Comparison of ENCODE assay signal across 29 mouse cellular contexts in the genomic region with DNA sequence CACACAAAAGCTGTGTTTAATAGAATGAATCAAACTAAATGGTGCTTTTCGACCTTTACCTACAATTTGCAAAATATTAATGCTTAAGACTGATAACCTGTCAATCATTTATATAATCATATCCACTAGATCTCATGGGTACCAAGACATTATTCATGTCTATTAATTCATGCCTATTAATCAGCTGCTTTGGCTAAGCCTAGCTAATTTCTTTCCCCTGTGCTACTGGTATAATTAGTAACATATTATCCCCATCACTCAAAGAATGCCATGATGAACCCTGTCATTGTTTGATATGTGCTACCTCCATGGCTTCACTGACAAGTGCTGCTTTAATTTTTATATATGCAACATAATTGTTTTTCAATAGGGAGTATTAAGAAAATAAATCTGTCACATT.
DNase-seq lines count a peak whose midpoint lies in the region; ATAC-seq lines count a peak whose summit lies in the region.
"Had no signal": no experiment of that assay in that cellular context is flagged by ENCODE, and none has a peak within 500 bp of the region (broad histone marks: within the 10 kb centered on the region; RNA-seq: fewer than 3 reads in every experiment).

No protein-coding gene starts in this region.

- H3K27me3 ChIP-seq in forebrain, embryonic 14.5 days (replicated peaks; ENCODE audit: control insufficient read depth, insufficient read depth, low read length) = no peaks in the 10 kb centered on the region
- H3K27me3 ChIP-seq in forebrain, embryonic 13.5 days = no peaks in the 10 kb centered on the region
- no peaks in the 10 kb centered on the region for H3K27me3 ChIP-seq in hindbrain, embryonic 13.5 days
- H3K27me3 ChIP-seq in hindbrain, embryonic 10.5 days (ENCODE audit: insufficient read depth, poor library complexity, severe bottlenecking) = no peaks in the 10 kb centered on the region
- H3K27me3 ChIP-seq in midbrain, embryonic 15.5 days (replicated peaks) = no peaks in the 10 kb centered on the region
- no peaks in the 10 kb centered on the region for H3K27me3 ChIP-seq in midbrain, embryonic 16.5 days (ENCODE audit: control insufficient read depth, insufficient read depth, low read depth, low read length)
- H3K27me3 ChIP-seq: CH12.LX; embryonic facial prominence, embryonic 13.5 days; embryonic facial prominence, embryonic 15.5 days; forebrain, embryonic 12.5 days; Patski had no signal

- H3K4me1 ChIP-seq in forebrain, embryonic 14.5 days (ENCODE audit: control insufficient read depth, insufficient read depth, low read length) = no peaks in the 10 kb centered on the region
- H3K4me1 ChIP-seq in forebrain, embryonic 13.5 days = no peaks in the 10 kb centered on the region
- no peaks in the 10 kb centered on the region for H3K4me1 ChIP-seq in hindbrain, embryonic 13.5 days (replicated peaks)
- no peaks in the 10 kb centered on the region for H3K4me1 ChIP-seq in hindbrain, embryonic 10.5 days (replicated peaks)
- no peaks in the 10 kb centered on the region for H3K4me1 ChIP-seq in midbrain, embryonic 15.5 days
- H3K4me1 ChIP-seq in midbrain, embryonic 16.5 days (ENCODE audit: control insufficient read depth, insufficient read depth, low read length) = no peaks in the 10 kb centered on the region
- H3K4me1 ChIP-seq: embryonic facial prominence, embryonic 13.5 days; embryonic facial prominence, embryonic 15.5 days; forebrain, embryonic 10.5 days; forebrain, embryonic 12.5 days had no signal

- H3K4me3 ChIP-seq in forebrain, embryonic 14.5 days (ENCODE audit: low read depth, low read length) = no peak overlapping the region
- no peak overlapping the region for H3K4me3 ChIP-seq in forebrain, embryonic 13.5 days
- no peak overlapping the region for H3K4me3 ChIP-seq in hindbrain, embryonic 13.5 days
- no peak overlapping the region for H3K4me3 ChIP-seq in hindbrain, embryonic 10.5 days
- H3K4me3 ChIP-seq in midbrain, embryonic 15.5 days = no peak overlapping the region
- H3K4me3 ChIP-seq in midbrain, embryonic 16.5 days (ENCODE audit: low read depth, low read length) = no peak overlapping the region
- H3K4me3 ChIP-seq: embryonic facial prominence, embryonic 13.5 days; embryonic facial prominence, embryonic 15.5 days; erythroblast, embryonic 14.5 days; forebrain, embryonic 10.5 days; forebrain, embryonic 12.5 days had no signal

- no peak overlapping the region for H3K27ac ChIP-seq in forebrain, embryonic 14.5 days (ENCODE audit: low read depth, low read length)
- no peak overlapping the region for H3K27ac ChIP-seq in forebrain, embryonic 13.5 days
- no peak overlapping the region for H3K27ac ChIP-seq in hindbrain, embryonic 13.5 days
- H3K27ac ChIP-seq in hindbrain, embryonic 10.5 days = no peak overlapping the region
- no peak overlapping the region for H3K27ac ChIP-seq in midbrain, embryonic 15.5 days
- no peak overlapping the region for H3K27ac ChIP-seq in midbrain, embryonic 16.5 days (ENCODE audit: low read length)
- H3K27ac ChIP-seq: embryonic facial prominence, embryonic 13.5 days; embryonic facial prominence, embryonic 15.5 days; forebrain, embryonic 10.5 days; forebrain, embryonic 12.5 days had no signal

- no peak overlapping the region for H3K4me2 ChIP-seq in forebrain, embryonic 14.5 days (ENCODE audit: low read length)
- H3K4me2 ChIP-seq in forebrain, embryonic 13.5 days = no peak overlapping the region
- H3K4me2 ChIP-seq in hindbrain, embryonic 13.5 days = no peak overlapping the region
- H3K4me2 ChIP-seq in midbrain, embryonic 15.5 days = no peak overlapping the region
- H3K4me2 ChIP-seq in midbrain, embryonic 16.5 days (ENCODE audit: low read length) = no peak overlapping the region
- H3K4me2 ChIP-seq: embryonic facial prominence, embryonic 13.5 days; embryonic facial prominence, embryonic 15.5 days; forebrain, embryonic 12.5 days had no signal

- peak; percentile 4 for DNase-seq in forebrain, embryonic 14.5 days (ENCODE audit: low spot score)
- no peak for DNase-seq in hindbrain, embryonic 10.5 days (ENCODE audit: low spot score)
- DNase-seq in layer of hippocampus, postnatal 25 days (ENCODE audit: extremely low spot score in 1 of 2, low spot score in 1 of 2) = no peak
- DNase-seq: adrenal gland, adult 8-10 months; adrenal gland, postnatal 14 days; adrenal gland, postnatal 36 days; B cell, adult 2 months; cerebellum, adult 11 months; cerebellum, adult 18-20 months; cerebellum, adult 8-10 months; cerebellum, adult 9-11 months; cerebellum, postnatal 14 days; cerebellum, postnatal 36 days; embryo, embryonic 11 days had no signal

- no peaks in the 10 kb centered on the region for H3K36me3 ChIP-seq in forebrain, embryonic 14.5 days (ENCODE audit: control insufficient read depth, insufficient read depth, low read length)
- H3K36me3 ChIP-seq in forebrain, embryonic 13.5 days (ENCODE audit: poor library complexity, severe bottlenecking) = no peaks in the 10 kb centered on the region
- H3K36me3 ChIP-seq in hindbrain, embryonic 13.5 days = no peaks in the 10 kb centered on the region
- no peaks in the 10 kb centered on the region for H3K36me3 ChIP-seq in hindbrain, embryonic 10.5 days
- no peaks in the 10 kb centered on the region for H3K36me3 ChIP-seq in midbrain, embryonic 15.5 days (replicated peaks)
- H3K36me3 ChIP-seq in midbrain, embryonic 16.5 days (ENCODE audit: control insufficient read depth, insufficient read depth, low read length) = no peaks in the 10 kb centered on the region
- H3K36me3 ChIP-seq: embryonic facial prominence, embryonic 13.5 days; embryonic facial prominence, embryonic 15.5 days; forebrain, embryonic 10.5 days; forebrain, embryonic 12.5 days; G1E had no signal

- WGBS in forebrain, embryonic 14.5 days = 58% methylated on average over 1 of the region's 1 CpGs
- WGBS in forebrain, embryonic 13.5 days = 78% methylated on average over 1 of the region's 1 CpGs
- 60% methylated on average over 1 of the region's 1 CpGs for WGBS in hindbrain, embryonic 13.5 days
- 82% methylated on average over 1 of the region's 1 CpGs for WGBS in hindbrain, embryonic 10.5 days
- 65% methylated on average over 1 of the region's 1 CpGs for WGBS in midbrain, embryonic 15.5 days
- 55% methylated on average over 1 of the region's 1 CpGs for WGBS in midbrain, embryonic 16.5 days

- ATAC-seq in forebrain, embryonic 14.5 days = no peak
- ATAC-seq in forebrain, embryonic 13.5 days = no peak
- peak; percentile 82 for ATAC-seq in hindbrain, embryonic 13.5 days (ENCODE audit: low FRiP score)
- ATAC-seq in midbrain, embryonic 15.5 days (replicated peaks) = peak; percentile 39; the same call in 1 of the 2 replicates
- no peak for ATAC-seq in midbrain, embryonic 16.5 days
- ATAC-seq: activated CD4-positive, CD25-positive, alpha-beta regulatory T cell, adult 4 months; CD4-positive, CD25-positive, alpha-beta regulatory T cell, adult 4 months; forebrain, embryonic 16.5 days; Patski had no signal

- H3K9ac ChIP-seq in forebrain, embryonic 14.5 days (ENCODE audit: low read length) = no peak overlapping the region
- no peak overlapping the region for H3K9ac ChIP-seq in forebrain, embryonic 13.5 days
- no peak overlapping the region for H3K9ac ChIP-seq in hindbrain, embryonic 13.5 days
- H3K9ac ChIP-seq in midbrain, embryonic 15.5 days = no peak overlapping the region
- H3K9ac ChIP-seq in midbrain, embryonic 16.5 days (ENCODE audit: low read depth, low read length) = no peak overlapping the region
- H3K9ac ChIP-seq: embryonic facial prominence, embryonic 13.5 days; embryonic facial prominence, embryonic 15.5 days; forebrain, embryonic 12.5 days had no signal

- H3K9me3 ChIP-seq in forebrain, embryonic 14.5 days (replicated peaks; ENCODE audit: control insufficient read depth, low read length) = no peaks in the 10 kb centered on the region
- peaks cover 5% of the 10 kb centered on the region; the same call in 1 of the 2 replicates for H3K9me3 ChIP-seq in forebrain, embryonic 13.5 days (replicated peaks)
- H3K9me3 ChIP-seq in hindbrain, embryonic 13.5 days = 0 out of 2 replicates have a peak, but pooled peaks cover 3% of the 10 kb centered on the region
- 0 out of 2 replicates have a peak, but pooled peaks cover 8% of the 10 kb centered on the region for H3K9me3 ChIP-seq in hindbrain, embryonic 10.5 days
- 0 out of 2 replicates have a peak, but pooled peaks cover 5% of the 10 kb centered on the region for H3K9me3 ChIP-seq in midbrain, embryonic 15.5 days
- H3K9me3 ChIP-seq in midbrain, embryonic 16.5 days (replicated peaks; ENCODE audit: control insufficient read depth, low read length, poor library complexity, severe bottlenecking) = 0 out of 2 replicates have a peak, but pooled peaks cover 2% of the 10 kb centered on the region
- H3K9me3 ChIP-seq: embryonic facial prominence, embryonic 15.5 days; forebrain, embryonic 10.5 days; forebrain, embryonic 12.5 days; G1E had no signal

Comparison
In these comparisons a context has a peak if more than half of its experiments do, and no peak if none do; other contexts are left out.
1. ATAC-seq: peak in hindbrain, embryonic 13.5 days (single experiment) and midbrain, embryonic 15.5 days (single experiment); none in forebrain, embryonic 14.5 days (single experiment), forebrain, embryonic 13.5 days (single experiment) and midbrain, embryonic 16.5 days (single experiment).